Mouse (Mus musculus) forebrain, embryonic 16.5 days (tissue): ENCODE measurements at regions not wholly inside any gene's neighbourhood (a gene's known extent, or its start where the extent isn't known, plus 50 kb on each side); places are given as distances from the start of the nearest gene placed in this dataset.

Experiments
- ATAC-seq: fragments of 200-750 bp; cut with Nextera tagmentation; 2 replicates; pipeline ENCODE4 v1.8.0; 2017; ENCODE audit warnings: mild to moderate bottlenecking, moderate library complexity
- H3K27ac ChIP-seq: fragments of 300-500 bp; sonication (generic); 2 replicates; pipeline ENCODE4 v1.5.1; 2014; ENCODE audit warnings: low read length, control low read depth
- H3K27me3 ChIP-seq: fragments of 300-500 bp; sonication (generic); replicated peaks from 2 replicates; pipeline ENCODE4 v1.6.1; 2014; ENCODE audit warnings: low read length; ENCODE audit not compliant: control insufficient read depth, insufficient read depth
- H3K36me3 ChIP-seq: fragments of 300-500 bp; sonication (generic); 2 replicates; pipeline ENCODE4 v1.6.1; 2014; ENCODE audit not compliant: control insufficient read depth, insufficient read depth
- H3K4me1 ChIP-seq: fragments of 300-500 bp; sonication (generic); replicated peaks from 2 replicates; pipeline ENCODE4 v1.6.1; 2014; ENCODE audit warnings: low read length; ENCODE audit not compliant: control insufficient read depth, insufficient read depth
- H3K4me2 ChIP-seq: fragments of 300-500 bp; sonication (generic); 2 replicates; pipeline ENCODE4 v1.6.1; 2014; ENCODE audit warnings: mild to moderate bottlenecking, low read length, control low read depth
- H3K4me3 ChIP-seq: fragments of 300-500 bp; sonication (generic); replicated peaks from 2 replicates; pipeline ENCODE4 v1.5.1; 2014; ENCODE audit warnings: mild to moderate bottlenecking, low read length, control low read depth
- H3K9ac ChIP-seq: fragments of 300-500 bp; sonication (generic); replicated peaks from 2 replicates; pipeline ENCODE4 v1.6.1; 2014; ENCODE audit warnings: low read depth, low read length, control low read depth
- H3K9me3 ChIP-seq: fragments of 300-500 bp; sonication (generic); 2 replicates; pipeline ENCODE4 v1.6.1; 2016; ENCODE audit warnings: low read length; ENCODE audit not compliant: control insufficient read depth
- WGBS: fragments of 180-500 bp; shearing (Covaris S2); extraction: QIAGEN DNeasy Blood & Tissue Kit; methylation state at CpG from one replicate; pipeline ENCODE4 v1.1.7; 2014; 5-methylcytosine and 5-hydroxymethylcytosine counted together

- no peaks in the 10 kb centered on the region for H3K36me3 ChIP-seq
- H3K4me1 ChIP-seq: no peaks in the 10 kb centered on the region
- no peak overlapping the region for H3K27ac ChIP-seq
- no peak overlapping the region for H3K4me2 ChIP-seq
- H3K9me3 ChIP-seq: no peaks in the 10 kb centered on the region
- no peak overlapping the region for H3K9ac ChIP-seq
- 89% methylated on average over 5 of the region's 5 CpGs for WGBS
- ATAC-seq: no peak
- no peaks in the 10 kb centered on the region for H3K27me3 ChIP-seq
- no peak overlapping the region for H3K4me3 ChIP-seq
These were observed 120.3 kb downstream of the Gsdmc2 start for GRCm38 (mm10) chr15:63724543-63725186.

DNA sequence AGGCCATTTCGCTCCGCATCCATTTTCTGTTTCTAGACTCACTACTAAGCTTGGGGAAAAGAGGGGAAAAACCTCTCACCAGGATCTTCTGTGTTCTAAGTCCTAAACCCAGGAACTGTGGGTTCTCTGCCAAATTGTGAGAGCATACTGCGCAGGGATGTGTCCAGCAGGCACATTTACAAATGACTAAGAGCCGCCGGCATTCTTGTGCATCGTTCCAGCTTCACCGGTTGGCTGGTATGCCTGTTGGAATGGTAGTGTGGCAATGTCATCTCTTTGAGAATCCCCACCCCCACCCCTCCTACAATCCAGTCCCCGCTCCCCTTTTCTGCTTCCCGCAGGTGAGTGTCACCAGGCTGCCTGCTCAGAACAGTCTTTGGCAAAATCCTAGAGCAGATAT, 122.0 kb downstream of the Gsdmc2 start:
- H3K27ac ChIP-seq: no peak overlapping the region
- no peak overlapping the region for H3K9ac ChIP-seq
- ATAC-seq: no peak
- H3K4me1 ChIP-seq: no peaks in the 10 kb centered on the region
- no peak overlapping the region for H3K4me2 ChIP-seq
- no peaks in the 10 kb centered on the region for H3K27me3 ChIP-seq
- no peaks in the 10 kb centered on the region for H3K36me3 ChIP-seq
- WGBS: 56% methylated on average over 9 of the region's 9 CpGs
- no peak overlapping the region for H3K4me3 ChIP-seq
- H3K9me3 ChIP-seq: no peaks in the 10 kb centered on the region

GRCm38 (mm10) chr15:63721669-63722357, 123.2 kb downstream of the Gsdmc2 start:
- Histone ChIP-seq H3K4me3 (no peak overlapping the region), H3K4me1 (no peaks in the 10 kb centered on the region), H3K9ac (no peak overlapping the region), H3K9me3 (no peaks in the 10 kb centered on the region), H3K4me2 (no peak overlapping the region), H3K27me3 (no peaks in the 10 kb centered on the region), H3K36me3 (no peaks in the 10 kb centered on the region), H3K27ac (no peak overlapping the region)
- 65% methylated on average over 3 of the region's 3 CpGs for WGBS
- no peak for ATAC-seq

DNA sequence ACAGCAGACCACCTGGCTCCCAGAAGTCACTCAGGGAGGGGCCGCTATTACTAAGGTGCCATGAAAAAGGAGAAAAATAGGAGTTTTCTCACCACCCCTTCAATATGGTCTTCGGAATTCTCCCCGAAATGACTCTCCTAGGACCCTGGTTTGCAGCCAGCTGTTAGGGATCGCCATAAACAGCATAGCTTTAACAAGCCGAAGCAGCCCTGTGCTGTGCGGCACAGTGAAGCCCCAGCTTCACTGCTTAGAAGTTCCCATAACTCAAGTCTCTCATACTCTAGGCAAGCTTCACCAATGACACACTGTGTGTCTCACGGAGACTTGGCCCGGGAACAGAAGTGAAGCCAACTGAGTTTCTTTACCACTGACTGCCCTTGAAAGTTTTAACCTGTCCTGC, 127.2 kb downstream of the Gsdmc2 start:
- H3K4me1 ChIP-seq: no peaks in the 10 kb centered on the region
- H3K4me2 ChIP-seq: no peak overlapping the region
- no peaks in the 10 kb centered on the region for H3K36me3 ChIP-seq
- H3K9ac ChIP-seq: no peak overlapping the region
- H3K4me3 ChIP-seq: no peak overlapping the region
- 96% methylated on average over 8 of the region's 8 CpGs for WGBS
- no peak for ATAC-seq
- H3K27me3 ChIP-seq: no peaks in the 10 kb centered on the region
- no peak overlapping the region for H3K27ac ChIP-seq
- H3K9me3 ChIP-seq: no peaks in the 10 kb centered on the region

DNA sequence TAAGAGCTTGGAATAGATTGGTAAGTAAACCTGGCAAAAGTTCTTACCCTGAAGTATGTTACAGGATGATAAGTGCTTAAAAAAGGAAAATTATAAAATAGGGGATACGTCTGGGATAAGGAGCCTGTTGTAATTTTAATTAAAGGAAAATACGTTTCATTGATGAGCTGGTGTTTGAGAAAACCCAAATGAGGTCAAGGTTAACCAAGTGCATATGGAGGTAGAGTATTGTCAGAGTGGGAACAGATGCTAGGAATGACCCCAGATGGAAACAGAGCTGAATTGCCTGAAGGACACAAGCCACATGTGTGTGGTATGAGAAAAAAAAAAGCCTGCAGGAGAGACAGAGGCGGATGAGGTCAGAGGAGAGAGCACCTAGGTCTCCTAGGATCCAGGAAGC, 131.3 kb downstream of the Gsdmc2 start:
- H3K4me3 ChIP-seq: no peak overlapping the region
- no peaks in the 10 kb centered on the region for H3K36me3 ChIP-seq
- no peak overlapping the region for H3K9ac ChIP-seq
- no peak overlapping the region for H3K4me2 ChIP-seq
- ATAC-seq: no peak
- H3K27ac ChIP-seq: no peak overlapping the region
- no peaks in the 10 kb centered on the region for H3K27me3 ChIP-seq
- H3K4me1 ChIP-seq: no peaks in the 10 kb centered on the region
- WGBS: 87% methylated on average over 3 of the region's 3 CpGs
- no peaks in the 10 kb centered on the region for H3K9me3 ChIP-seq

DNA sequence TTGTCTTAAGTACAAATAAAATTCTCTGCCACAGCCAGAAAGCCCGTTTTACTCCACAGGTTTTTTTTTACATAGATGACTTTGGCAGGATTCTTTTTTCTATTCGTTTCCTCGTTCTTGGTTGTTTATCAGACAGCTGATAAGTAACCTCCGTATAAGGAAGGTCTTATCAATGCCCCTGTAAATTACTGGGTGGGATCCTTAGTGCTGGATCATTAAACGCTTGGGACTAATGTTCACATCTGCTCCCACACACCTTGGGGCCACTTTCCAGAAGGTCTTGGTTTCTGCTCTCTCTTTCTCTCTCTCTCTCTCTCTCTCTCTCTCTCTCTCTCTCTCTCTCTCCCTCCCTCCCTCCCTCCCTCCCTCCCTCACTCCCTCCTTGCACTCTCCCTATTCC, 134.6 kb downstream of the Gsdmc2 start:
- H3K4me1 ChIP-seq: no peaks in the 10 kb centered on the region
- no peak for ATAC-seq

DNA sequence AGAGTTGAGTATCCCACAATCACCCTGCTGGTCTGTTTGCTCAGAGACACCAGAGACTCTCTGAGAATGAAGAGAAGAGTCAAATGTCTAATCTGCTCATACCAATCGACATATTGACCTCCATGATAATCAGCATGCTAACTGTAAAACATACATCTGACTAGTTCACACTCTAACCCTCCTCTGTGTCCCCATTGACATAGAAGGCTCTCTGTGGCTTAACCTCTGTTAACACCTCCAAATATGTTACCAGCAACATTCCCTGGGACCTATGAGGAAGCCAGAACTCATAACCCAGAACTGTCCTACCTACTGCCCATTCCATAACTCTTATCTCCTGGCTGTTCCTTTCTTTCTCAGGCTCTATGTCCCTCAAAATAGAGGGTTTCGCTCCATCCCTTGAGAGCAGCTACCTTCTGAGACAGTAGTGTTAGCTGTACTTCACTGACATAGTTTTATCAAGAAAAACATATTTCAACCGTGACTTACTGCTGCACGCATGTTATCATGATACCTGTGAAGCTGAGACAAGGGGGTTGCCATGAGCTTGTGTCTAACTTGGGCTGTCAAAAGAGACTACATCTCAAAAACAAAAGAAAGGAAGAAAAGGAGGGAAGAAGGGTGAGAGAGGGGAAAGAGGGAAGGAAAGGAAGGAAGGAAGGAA, 135.6 kb downstream of the Gsdmc2 start:
- Histone ChIP-seq H3K4me3 (no peak overlapping the region), H3K9me3 (no peaks in the 10 kb centered on the region), H3K4me1 (no peaks in the 10 kb centered on the region), H3K9ac (no peak overlapping the region), H3K27me3 (no peaks in the 10 kb centered on the region), H3K4me2 (no peak overlapping the region), H3K27ac (no peak overlapping the region), H3K36me3 (no peaks in the 10 kb centered on the region)
- no peak for ATAC-seq
- WGBS: 92% methylated on average over 4 of the region's 4 CpGs

More for the DNA sequence above, 134.6 kb downstream of the Gsdmc2 start:
- H3K4me3 ChIP-seq: no peak overlapping the region
- no peaks in the 10 kb centered on the region for H3K27me3 ChIP-seq
- 80% methylated on average over 5 of the region's 5 CpGs for WGBS
- H3K27ac ChIP-seq: no peak overlapping the region
- H3K4me2 ChIP-seq: no peak overlapping the region
- H3K9me3 ChIP-seq: no peaks in the 10 kb centered on the region
- no peaks in the 10 kb centered on the region for H3K36me3 ChIP-seq
- H3K9ac ChIP-seq: no peak overlapping the region

DNA sequence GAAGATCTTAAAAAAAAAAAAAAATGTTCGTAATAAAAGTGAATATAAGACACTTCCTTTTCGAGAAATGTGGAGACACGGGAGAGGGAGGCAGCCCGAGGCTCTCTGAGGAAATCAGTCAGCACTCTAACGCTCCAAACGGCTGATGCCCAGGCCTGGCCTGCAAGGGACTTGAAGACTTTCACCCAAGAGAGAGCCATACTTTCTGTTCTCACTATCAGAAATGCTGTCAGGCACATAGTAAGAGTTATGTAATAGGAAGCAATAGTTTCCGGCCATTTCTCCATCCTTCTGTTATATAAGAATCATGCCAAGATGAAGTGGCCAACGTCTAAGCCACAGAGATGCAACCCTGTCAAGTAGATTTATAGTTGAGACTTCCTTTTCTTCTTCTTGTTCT, 140.3 kb downstream of the Gsdmc2 start:
- no peaks in the 10 kb centered on the region for H3K4me1 ChIP-seq
- WGBS: 88% methylated on average over 8 of the region's 8 CpGs

GRCm38 (mm10) chr15:63697831-63698230, 147.1 kb downstream of the Gsdmc2 start:
- Histone ChIP-seq H3K9me3 (no peaks in the 10 kb centered on the region), H3K4me1 (0 out of 2 replicates have a peak, but pooled peaks cover under 1% of the 10 kb centered on the region), H3K27ac (no peak overlapping the region), H3K9ac (no peak overlapping the region), H3K4me2 (no peak overlapping the region), H3K4me3 (no peak overlapping the region), H3K36me3 (no peaks in the 10 kb centered on the region), H3K27me3 (no peaks in the 10 kb centered on the region)
- WGBS: 94% methylated on average over 10 of the region's 10 CpGs
- no peak for ATAC-seq

More for the DNA sequence above, 140.3 kb downstream of the Gsdmc2 start:
- no peak overlapping the region for H3K27ac ChIP-seq
- H3K27me3 ChIP-seq: no peaks in the 10 kb centered on the region
- no peaks in the 10 kb centered on the region for H3K36me3 ChIP-seq
- H3K4me2 ChIP-seq: no peak overlapping the region
- no peaks in the 10 kb centered on the region for H3K9me3 ChIP-seq
- H3K4me3 ChIP-seq: no peak overlapping the region
- H3K9ac ChIP-seq: no peak overlapping the region
- ATAC-seq: no peak
